Mouse (Mus musculus) heart, adult 2 months (tissue): ENCODE measurements around the gene Ptprh.

Experiments
- CTCF ChIP-seq: fragments of 200-600 bp; IDR thresholded peaks from 2 replicates; pipeline ENCODE4 v1.8.1; 2022; ENCODE audit warnings: antibody characterized with exemption, mild to moderate bottlenecking, moderate library complexity
- EP300 ChIP-seq: fragments of 200-500 bp; IDR thresholded peaks from 2 replicates; pipeline ENCODE4 v1.6.1; 2011; ENCODE audit warnings: low read depth, low read length, control low read depth; ENCODE audit not compliant: insufficient read depth

GRCm38 (mm10) chr7:4516332-4517050, 87.3 kb downstream of the Ptprh start, which contains the start of gene Tnnt1:
- peak; percentile 91; the same call in 1 of the 2 replicates for TF ChIP-seq EP300
- no peak for TF ChIP-seq CTCF
